Mouse (Mus musculus): ENCODE data around the gene Krtap3-3. TPM values are rescaled to one million over a fixed set of nuclear protein-coding genes. Genes with fewer than 3 reads are reported as not detected.

Krtap3-3 gene
- polyA plus RNA-seq, 1 experiment from 2014 or later, result not detected

GRCm38 (mm10) chr11:99573164-99573563, 22.5 kb upstream of the Krtap3-3 start:
- H3K36me3 ChIP-seq (ENCODE audit: control insufficient read depth, insufficient read depth, low read length), result no peaks in the 10 kb centered on the region
- WGBS, result 74% methylated on average over 4 of the region's 4 CpGs
- no peaks in the 10 kb centered on the region for H3K4me1 ChIP-seq (ENCODE audit: control insufficient read depth, insufficient read depth, low read length)
- no peak overlapping the region for H3K9ac ChIP-seq (ENCODE audit: low read length)
- no peak for ATAC-seq (ENCODE audit: insufficient number of reproducible peaks, low FRiP score, low TSS enrichment, low read depth)
- no peaks in the 10 kb centered on the region for H3K27me3 ChIP-seq (ENCODE audit: control insufficient read depth, insufficient read depth, low read length)
- no peak overlapping the region for H3K4me2 ChIP-seq (ENCODE audit: low read depth, severe bottlenecking)
- H3K27ac ChIP-seq (replicated peaks; ENCODE audit: low read depth, low read length), result no peak overlapping the region
- H3K4me3 ChIP-seq (ENCODE audit: low read depth, low read length), result no peak overlapping the region
- no peak for DNase-seq (ENCODE audit: low spot score)
- no peaks in the 10 kb centered on the region for H3K9me3 ChIP-seq (ENCODE audit: control insufficient read depth, low read length)

- H3K4me3 ChIP-seq (ENCODE audit: low read depth, low read length), result no peak within 1 kb of the TSS
- H3K27ac ChIP-seq (replicated peaks; ENCODE audit: low read depth, low read length), result no peak within 1 kb of the TSS
- H3K9ac ChIP-seq (ENCODE audit: low read length), result no peak within 1 kb of the TSS
- H3K27me3 ChIP-seq (ENCODE audit: control insufficient read depth, insufficient read depth, low read length), result no peaks in the 10 kb centered on the region
- H3K4me2 ChIP-seq (ENCODE audit: low read depth, severe bottlenecking), result no peak within 1 kb of the TSS
- DNase-seq (ENCODE audit: low spot score) (no peak), ATAC-seq (ENCODE audit: insufficient number of reproducible peaks, low FRiP score, low TSS enrichment, low read depth) (no peak)
- H3K4me1 ChIP-seq (ENCODE audit: control insufficient read depth, insufficient read depth, low read length), result no peaks in the 10 kb centered on the region
- WGBS, result 73% methylated on average over 7 of the region's 7 CpGs
- H3K9me3 ChIP-seq (ENCODE audit: control insufficient read depth, low read length), result no peaks in the 10 kb centered on the region
- no peaks in the 10 kb centered on the region for H3K36me3 ChIP-seq (ENCODE audit: control insufficient read depth, insufficient read depth, low read length)
These were observed 15.9 kb upstream of the Krtap3-3 start, which contains the start of gene Krtap3-1 for GRCm38 (mm10) chr11:99566530-99566929. TSS of gene Krtap3-1 (minus strand) at chr11:99566630.

GRCm38 (mm10) chr11:99562580-99562979, 11.9 kb upstream of the Krtap3-3 start:
- no peak overlapping the region for H3K4me2 ChIP-seq (ENCODE audit: low read depth, severe bottlenecking)
- 81% methylated on average over 6 of the region's 6 CpGs for WGBS
- no peak for ATAC-seq (ENCODE audit: insufficient number of reproducible peaks, low FRiP score, low TSS enrichment, low read depth)

GRCm38 (mm10) chr11:99559366-99559765, 8.7 kb upstream of the Krtap3-3 start, which contains the start of gene Gm11939:
TSS of gene Gm11939 (minus strand) at chr11:99559466.
- Histone ChIP-seq H3K4me1 (ENCODE audit: control insufficient read depth, insufficient read depth, low read length) (no peaks in the 10 kb centered on the region), H3K27me3 (ENCODE audit: control insufficient read depth, insufficient read depth, low read length) (no peaks in the 10 kb centered on the region), H3K9ac (ENCODE audit: low read length) (no peak within 1 kb of the TSS), H3K9me3 (ENCODE audit: control insufficient read depth, low read length) (no peaks in the 10 kb centered on the region), H3K27ac (replicated peaks; ENCODE audit: low read depth, low read length) (no peak within 1 kb of the TSS), H3K4me3 (ENCODE audit: low read depth, low read length) (no peak within 1 kb of the TSS), H3K36me3 (ENCODE audit: control insufficient read depth, insufficient read depth, low read length) (no peaks in the 10 kb centered on the region), H3K4me2 (ENCODE audit: low read depth, severe bottlenecking) (no peak within 1 kb of the TSS)
- ATAC-seq (ENCODE audit: insufficient number of reproducible peaks, low FRiP score, low TSS enrichment, low read depth), result no peak
- WGBS, result 93% methylated on average over 9 of the region's 9 CpGs
- DNase-seq (ENCODE audit: low spot score), result no peak

More at GRCm38 (mm10) chr11:99562580-99562979, 11.9 kb upstream of the Krtap3-3 start:
- DNase-seq (ENCODE audit: low spot score), result no peak
- H3K9ac ChIP-seq (ENCODE audit: low read length), result no peak overlapping the region
- no peaks in the 10 kb centered on the region for H3K27me3 ChIP-seq (ENCODE audit: control insufficient read depth, insufficient read depth, low read length)
- no peaks in the 10 kb centered on the region for H3K4me1 ChIP-seq (ENCODE audit: control insufficient read depth, insufficient read depth, low read length)
- no peaks in the 10 kb centered on the region for H3K9me3 ChIP-seq (ENCODE audit: control insufficient read depth, low read length)
- H3K4me3 ChIP-seq (ENCODE audit: low read depth, low read length), result no peak overlapping the region
- H3K36me3 ChIP-seq (ENCODE audit: control insufficient read depth, insufficient read depth, low read length), result no peaks in the 10 kb centered on the region
- H3K27ac ChIP-seq (replicated peaks; ENCODE audit: low read depth, low read length), result no peak overlapping the region

GRCm38 (mm10) chr11:99557976-99558745, 7.5 kb upstream of the Krtap3-3 start:
- Histone ChIP-seq H3K9ac (ENCODE audit: low read length) (no peak overlapping the region), H3K4me1 (ENCODE audit: control insufficient read depth, insufficient read depth, low read length) (no peaks in the 10 kb centered on the region), H3K27me3 (ENCODE audit: control insufficient read depth, insufficient read depth, low read length) (no peaks in the 10 kb centered on the region), H3K36me3 (ENCODE audit: control insufficient read depth, insufficient read depth, low read length) (no peaks in the 10 kb centered on the region), H3K9me3 (ENCODE audit: control insufficient read depth, low read length) (no peaks in the 10 kb centered on the region), H3K27ac (replicated peaks; ENCODE audit: low read depth, low read length) (no peak overlapping the region), H3K4me2 (ENCODE audit: low read depth, severe bottlenecking) (no peak overlapping the region), H3K4me3 (ENCODE audit: low read depth, low read length) (no peak overlapping the region)
- WGBS, result 91% methylated on average over 3 of the region's 3 CpGs
- DNase-seq (ENCODE audit: low spot score) (no peak), ATAC-seq (ENCODE audit: insufficient number of reproducible peaks, low FRiP score, low TSS enrichment, low read depth) (no peak)

- H3K9ac ChIP-seq (ENCODE audit: low read length), result no peak within 1 kb of the TSS
- no peak within 1 kb of the TSS for H3K27ac ChIP-seq (replicated peaks; ENCODE audit: low read depth, low read length)
- H3K4me2 ChIP-seq (ENCODE audit: low read depth, severe bottlenecking), result no peak within 1 kb of the TSS
- no peaks in the 10 kb centered on the region for H3K27me3 ChIP-seq (ENCODE audit: control insufficient read depth, insufficient read depth, low read length)
- DNase-seq (ENCODE audit: low spot score), result no peak
- no peaks in the 10 kb centered on the region for H3K36me3 ChIP-seq (ENCODE audit: control insufficient read depth, insufficient read depth, low read length)
- no peaks in the 10 kb centered on the region for H3K4me1 ChIP-seq (ENCODE audit: control insufficient read depth, insufficient read depth, low read length)
- ATAC-seq (ENCODE audit: insufficient number of reproducible peaks, low FRiP score, low TSS enrichment, low read depth), result no peak
- H3K9me3 ChIP-seq (ENCODE audit: control insufficient read depth, low read length), result no peaks in the 10 kb centered on the region
- WGBS, result 75% methylated on average over 2 of the region's 2 CpGs
- no peak within 1 kb of the TSS for H3K4me3 ChIP-seq (ENCODE audit: low read depth, low read length)
These were observed 6.1 kb upstream of the Krtap3-3 start, which contains the start of gene Krtap3-2 for GRCm38 (mm10) chr11:99556753-99557152. TSS of gene Krtap3-2 (minus strand) at chr11:99556853.

GRCm38 (mm10) chr11:99556195-99556594, 5.5 kb upstream of the Krtap3-3 start:
- H3K4me3 ChIP-seq (ENCODE audit: low read depth, low read length), result no peak overlapping the region
- H3K4me1 ChIP-seq (ENCODE audit: control insufficient read depth, insufficient read depth, low read length), result no peaks in the 10 kb centered on the region
- H3K27ac ChIP-seq (replicated peaks; ENCODE audit: low read depth, low read length), result no peak overlapping the region
- H3K27me3 ChIP-seq (ENCODE audit: control insufficient read depth, insufficient read depth, low read length), result no peaks in the 10 kb centered on the region
- ATAC-seq (ENCODE audit: insufficient number of reproducible peaks, low FRiP score, low TSS enrichment, low read depth) (no peak), DNase-seq (ENCODE audit: low spot score) (no peak)
- 83% methylated on average over 2 of the region's 2 CpGs for WGBS
- no peak overlapping the region for H3K9ac ChIP-seq (ENCODE audit: low read length)
- H3K9me3 ChIP-seq (ENCODE audit: control insufficient read depth, low read length), result no peaks in the 10 kb centered on the region
- no peaks in the 10 kb centered on the region for H3K36me3 ChIP-seq (ENCODE audit: control insufficient read depth, insufficient read depth, low read length)
- no peak overlapping the region for H3K4me2 ChIP-seq (ENCODE audit: low read depth, severe bottlenecking)

GRCm38 (mm10) chr11:99547892-99548291, 2.8 kb downstream of the Krtap3-3 start:
- Histone ChIP-seq H3K9me3 (ENCODE audit: control insufficient read depth, low read length) (no peaks in the 10 kb centered on the region), H3K4me3 (ENCODE audit: low read depth, low read length) (no peak overlapping the region), H3K27me3 (ENCODE audit: control insufficient read depth, insufficient read depth, low read length) (no peaks in the 10 kb centered on the region), H3K4me2 (ENCODE audit: low read depth, severe bottlenecking) (no peak overlapping the region), H3K36me3 (ENCODE audit: control insufficient read depth, insufficient read depth, low read length) (no peaks in the 10 kb centered on the region), H3K27ac (replicated peaks; ENCODE audit: low read depth, low read length) (no peak overlapping the region), H3K4me1 (ENCODE audit: control insufficient read depth, insufficient read depth, low read length) (no peaks in the 10 kb centered on the region), H3K9ac (ENCODE audit: low read length) (no peak overlapping the region)
- DNase-seq (ENCODE audit: low spot score) (no peak), ATAC-seq (ENCODE audit: insufficient number of reproducible peaks, low FRiP score, low TSS enrichment, low read depth) (no peak)
